Mouse (Mus musculus): Measurements from ENCODE around the gene Slc24a5.
"Not testable (repeated sequence)": the region's sequence is repeated elsewhere in the genome, so short reads cannot be mapped to it uniquely, and the experiment has no call there.

Slc24a5 gene

GRCm38 (mm10) chr2:125067894-125068293, at the start of gene Slc24a5:
Gene Slc24a5 (plus strand): TSS chr2:125068124.
- no peak for DNase-seq (ENCODE audit: low read depth, low spot score)

DNA sequence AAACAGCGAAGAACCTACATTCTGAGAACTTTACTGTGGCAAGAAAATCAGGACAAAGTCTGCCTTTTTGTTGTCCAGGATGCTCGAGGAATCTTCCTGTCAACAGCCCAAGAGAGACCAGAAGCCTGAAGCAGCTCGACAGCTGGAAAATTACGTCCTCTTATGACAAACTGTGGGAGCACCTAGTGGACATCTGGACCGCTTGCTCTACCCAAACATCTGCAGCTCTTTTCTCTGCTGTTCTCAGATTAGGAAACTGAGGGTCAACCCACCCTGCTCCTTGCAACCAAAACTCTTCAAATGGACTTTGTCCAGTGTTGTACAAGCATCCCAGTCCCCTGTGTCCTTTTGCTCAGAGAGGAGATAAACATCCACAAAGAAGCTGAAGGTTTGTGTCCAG, 43.5 kb upstream of the Slc24a5 start:
- no peak for DNase-seq (ENCODE audit: low read depth, low spot score)

- no peak for DNase-seq (ENCODE audit: low read depth, low spot score)
Measured at GRCm38 (mm10) chr2:125026358-125027000, 41.4 kb upstream of the Slc24a5 start.

DNA sequence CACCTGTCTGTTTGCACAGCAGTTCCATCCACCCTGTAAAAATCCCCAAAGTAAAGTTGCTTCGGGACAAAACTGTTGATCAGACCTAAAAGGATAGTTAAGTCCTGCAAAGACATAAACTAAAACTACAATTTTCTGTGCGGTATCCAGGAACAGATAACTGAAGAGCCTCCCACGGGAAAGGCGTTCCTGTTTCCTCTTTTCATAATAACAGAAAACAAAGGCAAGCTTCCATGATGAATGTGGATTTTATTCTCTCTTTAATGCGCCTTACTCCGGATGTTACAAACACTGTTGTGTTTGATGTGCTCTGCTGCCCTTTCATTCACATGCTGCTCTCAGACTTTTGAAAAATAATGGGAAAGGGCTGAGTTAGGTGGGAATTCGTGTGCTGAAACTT, 37.3 kb upstream of the Slc24a5 start:
- DNase-seq (ENCODE audit: low read depth, low spot score) = no peak

DNA sequence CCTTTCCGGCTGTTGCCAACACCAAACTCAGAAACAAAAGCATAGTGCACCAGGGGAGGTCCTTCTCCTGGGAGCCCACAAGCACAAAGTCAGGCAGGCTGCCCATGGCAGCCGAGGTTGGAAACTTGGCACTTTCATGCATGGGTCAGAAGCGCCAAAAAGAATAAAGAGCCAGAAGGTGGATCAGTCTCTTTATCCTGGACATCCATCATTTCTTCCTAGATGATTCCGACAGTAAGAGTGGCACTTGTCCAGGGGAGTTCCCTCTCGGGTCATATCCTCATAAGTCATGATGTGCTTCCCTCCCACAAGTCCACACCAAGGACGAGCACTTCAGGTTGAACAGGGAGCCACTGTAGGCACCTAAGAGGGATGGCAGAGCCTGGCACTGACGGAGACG, 36.8 kb upstream of the Slc24a5 start:
- DNase-seq (ENCODE audit: low read depth, low spot score) = no peak

- DNase-seq (ENCODE audit: low read depth, low spot score) = no peak
Measured at GRCm38 (mm10) chr2:125031562-125032257, 36.2 kb upstream of the Slc24a5 start.

DNA sequence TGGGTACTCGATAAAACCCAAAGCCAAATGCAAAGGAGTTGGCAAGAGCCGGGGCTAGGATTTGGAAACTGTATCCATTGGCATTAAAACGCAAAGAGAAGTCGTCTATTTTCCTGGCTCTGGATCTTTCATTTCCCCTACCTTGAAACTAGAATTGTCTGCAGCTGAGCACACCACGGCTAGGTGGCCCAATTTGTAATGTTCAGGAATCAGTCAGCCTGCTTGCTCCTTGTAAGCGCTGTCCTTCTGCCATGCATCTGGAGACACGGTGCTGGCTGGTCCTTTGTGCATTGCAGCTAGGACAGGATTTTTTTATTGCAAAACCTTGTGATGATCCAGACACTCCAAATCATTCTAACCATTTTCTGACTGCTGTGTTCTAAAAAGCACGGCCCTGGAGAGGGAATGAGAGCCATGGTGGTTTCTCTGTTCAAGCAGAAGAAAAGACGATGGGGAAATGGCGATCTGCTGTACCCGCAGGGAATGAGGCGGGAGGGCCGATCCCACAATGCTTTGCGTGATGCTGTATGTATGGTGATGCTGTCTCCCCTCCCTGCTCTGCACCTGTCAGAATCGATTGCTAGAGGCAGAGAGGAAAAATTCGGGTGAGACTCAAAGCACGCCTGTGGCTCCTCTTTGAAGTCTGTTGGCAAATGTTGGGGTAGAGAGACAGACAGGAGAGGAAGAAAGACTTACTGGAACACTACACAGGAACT, 35.5 kb upstream of the Slc24a5 start:
- no peak for DNase-seq (ENCODE audit: low read depth, low spot score)

GRCm38 (mm10) chr2:125033042-125033743, 34.7 kb upstream of the Slc24a5 start:
- DNase-seq (ENCODE audit: low read depth, low spot score) = peak; percentile 5

GRCm38 (mm10) chr2:125055316-125055903, 12.5 kb upstream of the Slc24a5 start:
- DNase-seq (ENCODE audit: low read depth, low spot score) = no peak

- DNase-seq (ENCODE audit: low read depth, low spot score) = no peak
Measured at GRCm38 (mm10) chr2:125057250-125057815, 10.6 kb upstream of the Slc24a5 start.

DNA sequence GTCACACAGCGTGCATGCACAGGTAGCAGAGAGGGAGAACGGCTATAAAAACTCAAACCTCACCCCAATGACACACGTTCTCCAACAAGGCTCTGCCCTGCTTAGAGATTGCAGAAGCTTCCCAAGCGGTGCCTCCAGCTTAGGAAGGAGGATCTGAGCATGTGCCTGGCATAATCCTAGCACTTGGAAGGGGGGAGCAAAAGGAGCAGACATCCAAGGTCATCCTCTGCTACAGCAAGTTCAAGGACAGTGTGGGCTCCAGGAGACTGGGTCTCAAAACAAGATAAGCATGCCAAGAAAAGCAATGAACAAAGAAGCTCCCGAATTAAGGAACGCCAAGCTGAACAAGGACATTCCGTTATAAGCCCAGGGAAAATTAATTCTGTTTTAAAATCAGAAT, 6.5 kb upstream of the Slc24a5 start:
- DNase-seq (ENCODE audit: low read depth, low spot score) = no peak

- DNase-seq (ENCODE audit: low read depth, low spot score) = no peak
Measured at GRCm38 (mm10) chr2:125062944-125063343, 5.0 kb upstream of the Slc24a5 start.

DNA sequence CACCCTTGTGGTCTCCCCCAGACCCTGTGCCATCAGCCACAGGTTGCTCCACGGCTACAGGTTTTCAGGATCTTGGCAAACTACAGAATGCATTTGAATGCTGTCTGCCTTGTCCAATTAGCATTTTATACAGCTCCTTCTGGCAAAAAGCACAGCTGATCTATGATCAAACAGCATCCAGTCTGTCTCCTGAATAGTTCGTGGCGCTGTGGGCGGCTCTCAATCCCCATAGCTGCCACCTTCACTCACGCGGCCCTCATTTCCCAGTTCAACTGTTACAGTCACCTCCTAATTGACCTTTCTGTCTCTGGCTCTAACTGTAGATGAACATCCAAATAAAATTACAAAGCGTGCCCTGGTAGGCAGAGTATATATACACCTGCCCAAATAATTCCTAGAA, 551 bp upstream of the Slc24a5 start:
- DNase-seq (ENCODE audit: low read depth, low spot score) = no peak

DNA sequence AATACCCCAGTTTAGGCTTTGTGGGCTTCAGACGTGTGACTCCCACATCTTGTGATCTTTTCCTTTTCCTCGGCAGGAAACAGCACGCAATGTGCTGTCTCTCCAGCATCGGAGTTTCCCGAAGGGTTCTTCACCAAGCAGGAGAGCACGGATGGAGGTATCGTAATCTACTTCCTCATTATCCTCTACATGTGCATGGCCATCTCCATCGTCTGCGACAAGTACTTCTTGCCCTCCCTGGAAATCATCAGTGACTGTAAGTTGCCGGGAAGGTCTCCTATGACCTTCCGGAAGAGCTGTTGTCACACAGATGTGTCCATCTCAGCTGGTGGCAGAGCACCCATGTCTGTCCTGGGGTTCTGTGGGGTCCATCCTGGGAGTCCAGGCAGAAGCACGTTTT, 772 bp downstream of the Slc24a5 start:
- DNase-seq (ENCODE audit: low read depth, low spot score) = no peak

- DNase-seq (ENCODE audit: low read depth, low spot score) = no peak
Measured at GRCm38 (mm10) chr2:125073056-125073780, 5.3 kb downstream of the Slc24a5 start.

- DNase-seq (ENCODE audit: low read depth, low spot score) = no peak
Measured at GRCm38 (mm10) chr2:125083879-125084278, 16.0 kb downstream of the Slc24a5 start.

DNA sequence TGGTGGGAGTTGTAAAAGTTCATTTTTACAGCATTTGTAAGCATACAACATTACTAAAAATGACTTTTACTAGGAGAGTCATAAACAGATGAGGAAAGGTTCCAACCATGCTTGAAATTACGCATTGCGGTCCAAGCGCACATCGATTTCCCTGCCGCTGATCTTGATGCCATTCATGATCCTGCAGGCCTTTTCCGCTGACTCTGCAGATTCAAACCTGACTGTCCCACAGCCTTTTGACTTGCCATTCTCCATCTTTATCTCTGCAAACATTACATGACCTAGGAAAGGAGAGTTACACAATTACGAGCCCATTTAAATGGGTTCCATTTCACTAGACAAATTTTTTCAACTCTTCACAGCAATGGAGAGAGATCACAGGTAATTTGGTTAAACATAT, 20.8 kb downstream of the Slc24a5 start:
- no peak for DNase-seq (ENCODE audit: low read depth, low spot score)

DNA sequence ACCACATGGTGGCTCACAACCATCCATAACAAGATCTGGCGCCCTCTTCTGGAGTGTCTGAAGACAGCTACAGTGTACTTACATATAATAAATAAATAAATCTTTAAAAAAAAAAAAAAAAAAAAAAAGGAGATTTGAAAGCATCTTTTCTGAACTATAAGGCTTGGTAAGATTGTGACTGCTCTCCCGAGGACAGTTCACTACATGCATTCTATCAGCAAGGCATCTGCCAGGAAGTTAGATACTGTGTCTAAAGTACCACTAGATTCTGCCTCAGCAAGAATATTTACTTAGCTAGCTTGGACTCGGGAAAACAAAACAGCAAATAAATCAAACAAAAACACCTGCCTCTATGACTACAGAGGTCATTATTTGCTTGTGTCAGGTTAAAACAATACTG, 24.2 kb downstream of the Slc24a5 start:
- DNase-seq (ENCODE audit: low read depth, low spot score) = not testable (repeated sequence)

GRCm38 (mm10) chr2:125104491-125104890, 36.6 kb downstream of the Slc24a5 start:
- not testable (repeated sequence) for DNase-seq (ENCODE audit: low read depth, low spot score)

DNA sequence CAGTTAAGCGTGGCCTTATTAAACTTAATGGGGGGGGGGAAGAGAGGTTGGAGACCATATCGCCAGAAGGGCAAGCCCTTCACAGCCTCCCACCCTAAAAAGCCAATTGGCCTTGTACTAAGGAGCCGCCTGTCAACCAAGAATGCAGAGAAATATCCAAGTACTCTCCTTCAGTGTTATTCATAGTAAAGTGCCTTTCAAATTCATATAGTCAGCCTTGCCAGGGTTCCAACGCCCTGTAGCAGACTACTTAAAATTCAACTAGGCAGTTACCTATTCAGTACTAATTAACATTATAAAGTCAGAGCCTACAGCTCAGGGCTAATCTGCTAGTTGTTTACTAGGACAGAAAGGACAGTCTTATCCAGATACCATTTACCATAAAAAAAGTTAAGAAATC, 38.6 kb downstream of the Slc24a5 start:
- DNase-seq (ENCODE audit: low read depth, low spot score) = not testable (repeated sequence)

Measured in CD4-positive helper T cell, adult 2 months (primary cell).